Mouse (Mus musculus) liver, adult 2 months (tissue): ENCODE data around the gene Rnf157. TPM values are rescaled to one million over a fixed set of nuclear protein-coding genes. Genes with fewer than 3 reads are reported as not detected.
"Not testable (repeated sequence)": the region's sequence is repeated elsewhere in the genome, so short reads cannot be mapped to it uniquely, and the experiment has no call there.

Experiments
- DNase-seq: peaks from one replicate; pipeline ENCODE4 v3.0.0-alpha.2; 2011; ENCODE audit warnings: low read depth, low spot score; ENCODE audit errors: extremely low read depth
- H3K27ac ChIP-seq: fragments of 200-500 bp; replicated peaks from 2 replicates; pipeline ENCODE4 v1.5.1; 2012; ENCODE audit warnings: low read depth, mild to moderate bottlenecking, control low read depth, inconsistent platforms, low read length; ENCODE audit not compliant: insufficient read depth
- H3K27me3 ChIP-seq: fragments of 200-500 bp; 2 replicates; pipeline ENCODE4 v1.6.1; 2012; ENCODE audit warnings: mild to moderate bottlenecking, moderate library complexity, low read length, inconsistent platforms; ENCODE audit not compliant: control insufficient read depth, insufficient read depth
- H3K36me3 ChIP-seq: fragments of 200-500 bp; 2 replicates; pipeline ENCODE4 v1.6.1; 2012; ENCODE audit warnings: low read length, inconsistent platforms; ENCODE audit not compliant: control insufficient read depth, insufficient read depth
- H3K4me1 ChIP-seq: fragments of 200-500 bp; 2 replicates; pipeline ENCODE4 v1.6.1; 2011; ENCODE audit warnings: low read length; ENCODE audit not compliant: control insufficient read depth, insufficient read depth
- H3K4me3 ChIP-seq: fragments of 200-500 bp; 2 replicates; pipeline ENCODE4 v1.5.1; 2011; ENCODE audit warnings: low read depth, mild to moderate bottlenecking, control low read depth, low read length, moderate library complexity; ENCODE audit not compliant: insufficient read depth
- H3K79me2 ChIP-seq: fragments of 200-500 bp; 2 replicates; pipeline ENCODE4 v1.6.1; 2012; ENCODE audit warnings: inconsistent platforms, mild to moderate bottlenecking, low read length, moderate library complexity; ENCODE audit not compliant: control insufficient read depth, insufficient read depth
- H3K9ac ChIP-seq: fragments of 200-500 bp; 2 replicates; pipeline ENCODE4 v1.6.1; 2012; ENCODE audit warnings: low read depth, mild to moderate bottlenecking, control low read depth, inconsistent platforms, low read length
- CTCF ChIP-seq: fragments of 200-500 bp; IDR thresholded peaks from 2 replicates; pipeline ENCODE4 v1.5.1; 2011; ENCODE audit warnings: low read depth, low read length, control low read depth
- POLR2A ChIP-seq: fragments of 200-500 bp; IDR thresholded peaks from 2 replicates; pipeline ENCODE4 v1.6.1; 2011; ENCODE audit warnings: low read length, control low read depth; ENCODE audit not compliant: insufficient read depth; ENCODE audit errors: extremely low read depth
- WGBS: fragments of 180-500 bp; shearing (Covaris S2); methylation state at CpG from one replicate; pipeline ENCODE4 v1.1.7; 2018; 5-methylcytosine and 5-hydroxymethylcytosine counted together
- polyA plus RNA-seq: library from polyadenylated mRNA; depleted of rRNA; stranded (reverse); fragments of >200 nt; gene quantifications from 2 replicates; pipeline ENCODE4 v1.2.3, GENCODE M21; 2012
- total RNA-seq: library from RNA; depleted of rRNA; stranded (reverse); fragments of >200 nt; gene quantifications from 2 replicates; pipeline ENCODE4 v1.2.3, GENCODE M21; 2014

The Rnf157 gene
- total and polyA plus RNA-seq, 2 experiments: 0.87 to 1.0 TPM

DNA sequence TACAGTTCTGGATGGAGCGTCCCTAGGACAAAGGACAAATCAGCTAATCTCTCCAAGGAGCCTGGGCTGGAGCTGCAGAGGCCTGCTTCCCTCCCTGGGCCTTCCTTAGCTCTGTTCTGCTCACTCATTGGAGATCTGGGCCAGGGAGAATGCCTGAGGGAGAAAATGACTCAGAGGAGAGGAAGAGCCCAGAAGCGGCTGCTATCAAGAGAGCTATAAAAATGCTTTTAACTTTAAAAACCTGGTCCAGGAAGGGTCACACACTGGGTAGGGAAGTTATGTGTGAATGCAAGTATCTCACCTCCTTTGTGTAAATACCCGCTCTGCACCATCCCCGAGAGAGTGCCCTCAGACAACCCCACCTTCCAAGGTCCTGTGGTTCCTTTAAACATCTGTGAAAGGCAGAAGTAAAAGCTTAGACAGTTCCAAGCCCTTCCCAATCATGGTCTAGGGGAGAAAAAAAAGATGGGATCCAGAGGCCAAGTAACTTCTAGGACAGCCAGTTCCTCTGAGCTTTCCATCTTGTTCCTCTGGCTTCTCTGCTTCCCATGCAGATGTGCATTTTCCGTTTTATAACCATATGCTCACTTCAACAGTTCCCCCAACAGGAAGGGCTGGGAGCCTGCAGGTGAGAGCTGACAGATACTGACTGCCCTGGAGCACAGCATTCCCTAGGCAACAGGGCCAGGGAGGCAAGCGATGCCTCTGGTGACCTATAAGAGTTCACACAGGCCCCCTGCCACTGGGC lies 3.5 kb upstream of the Rnf157 start:
- Histone ChIP-seq H3K36me3 (no peaks in the 10 kb centered on the region), H3K79me2 (no peaks in the 10 kb centered on the region), H3K4me3 (no peak overlapping the region), H3K27me3 (0 out of 2 replicates have a peak, but pooled peaks cover 11% of the 10 kb centered on the region), H3K27ac (no peak overlapping the region), H3K9ac (no peak overlapping the region), H3K4me1 (peaks cover 3% of the 10 kb centered on the region; the same call in 1 of the 2 replicates)
- 93% methylated on average over 6 of the region's 6 CpGs for WGBS
- DNase-seq: no peak
- TF ChIP-seq CTCF (no peak), POLR2A (no peak)

GRCm38 (mm10) chr11:116413631-116414022 lies 795 bp upstream of the Rnf157 start:
- 0 out of 2 replicates have a peak, but pooled peaks cover 11% of the 10 kb centered on the region for H3K27me3 ChIP-seq
- no peaks in the 10 kb centered on the region for H3K36me3 ChIP-seq
- H3K9ac ChIP-seq: no peak overlapping the region
- DNase-seq: no peak
- no peaks in the 10 kb centered on the region for H3K79me2 ChIP-seq
- H3K4me3 ChIP-seq: no peak overlapping the region
- peaks cover 3% of the 10 kb centered on the region; the same call in 1 of the 2 replicates for H3K4me1 ChIP-seq
- 71% methylated on average over 4 of the region's 4 CpGs for WGBS
- TF ChIP-seq POLR2A: no peak
- no peak for TF ChIP-seq CTCF
- H3K27ac ChIP-seq: no peak overlapping the region

DNA sequence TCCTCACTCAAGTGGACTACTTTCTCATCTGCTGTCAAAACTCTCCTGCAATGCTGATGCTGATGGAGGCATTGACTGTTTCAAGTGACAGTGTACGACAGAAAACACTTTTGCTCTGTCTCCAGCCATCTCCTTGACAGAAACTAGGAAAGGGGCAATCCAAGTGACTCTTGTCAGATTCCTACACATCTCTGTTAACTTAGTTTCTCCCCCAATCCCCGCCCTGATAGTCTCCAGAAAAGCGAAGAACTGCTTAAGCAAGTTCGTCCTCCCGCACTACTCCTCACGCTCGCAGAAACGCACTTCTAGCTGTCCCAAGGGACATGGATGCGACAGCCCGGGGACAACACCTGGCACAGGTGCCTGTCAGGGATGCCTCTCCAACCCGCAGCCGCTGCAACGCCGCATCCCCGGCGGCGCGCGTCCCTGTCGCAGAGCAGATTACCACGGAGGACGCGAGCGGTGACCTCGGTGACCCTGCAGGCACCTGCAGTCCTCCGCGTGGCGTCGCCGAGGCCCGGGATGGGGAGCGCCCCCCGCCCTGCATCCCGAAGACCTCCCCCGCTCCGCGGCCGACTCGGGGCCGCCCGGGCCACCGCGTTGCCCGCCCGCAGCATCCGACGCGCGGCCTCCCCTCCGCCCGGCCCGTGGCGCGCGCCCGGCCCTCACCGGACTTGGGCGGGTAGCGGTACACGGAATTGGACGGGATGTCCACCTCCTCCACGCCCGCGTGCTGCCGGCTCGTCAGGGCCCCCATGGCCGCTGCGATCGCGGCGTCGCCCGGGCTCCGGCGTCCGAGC lies 604 bp downstream of the Rnf157 start:
- TF ChIP-seq POLR2A (no peak), CTCF (no peak)
- Histone ChIP-seq H3K4me3 (peak overlapping the region; percentile 73), H3K9ac (peak overlapping the region; percentile 74), H3K27ac (no peak overlapping the region), H3K27me3 (0 out of 2 replicates have a peak, but pooled peaks cover 11% of the 10 kb centered on the region), H3K36me3 (no peaks in the 10 kb centered on the region), H3K4me1 (peaks cover 3% of the 10 kb centered on the region; the same call in 1 of the 2 replicates), H3K79me2 (no peaks in the 10 kb centered on the region)
- 3% methylated on average over 75 of the region's 76 CpGs for WGBS
- no peak for DNase-seq

DNA sequence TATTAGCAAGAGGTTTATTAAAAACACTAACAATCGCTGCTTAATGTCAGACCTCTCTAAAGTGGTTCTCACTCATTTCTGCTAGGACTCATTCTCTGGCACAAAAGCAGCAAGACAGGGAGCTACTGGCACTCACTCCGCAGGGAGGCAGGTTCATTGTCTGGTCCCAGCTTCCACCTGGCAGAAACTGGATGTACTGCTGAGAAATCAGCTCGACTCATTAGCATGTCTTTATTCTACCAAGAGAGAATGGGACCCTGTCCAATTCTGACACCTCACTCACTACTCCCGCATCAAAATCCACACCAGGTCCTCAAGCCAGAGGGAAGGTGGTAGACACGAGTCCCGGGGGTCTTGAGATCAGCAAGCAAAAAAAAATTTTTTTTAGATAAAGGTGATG lies 1.2 kb downstream of the Rnf157 start:
- 0 out of 2 replicates have a peak, but pooled peaks cover 11% of the 10 kb centered on the region for H3K27me3 ChIP-seq
- 56% methylated on average over 6 of the region's 6 CpGs for WGBS
- no peak overlapping the region for H3K27ac ChIP-seq
- TF ChIP-seq POLR2A: no peak
- no peak for TF ChIP-seq CTCF
- DNase-seq: no peak
- no peak overlapping the region for H3K9ac ChIP-seq
- H3K79me2 ChIP-seq: no peaks in the 10 kb centered on the region
- H3K4me1 ChIP-seq: peaks cover 3% of the 10 kb centered on the region; the same call in 1 of the 2 replicates
- no peak overlapping the region for H3K4me3 ChIP-seq
- H3K36me3 ChIP-seq: no peaks in the 10 kb centered on the region

DNA sequence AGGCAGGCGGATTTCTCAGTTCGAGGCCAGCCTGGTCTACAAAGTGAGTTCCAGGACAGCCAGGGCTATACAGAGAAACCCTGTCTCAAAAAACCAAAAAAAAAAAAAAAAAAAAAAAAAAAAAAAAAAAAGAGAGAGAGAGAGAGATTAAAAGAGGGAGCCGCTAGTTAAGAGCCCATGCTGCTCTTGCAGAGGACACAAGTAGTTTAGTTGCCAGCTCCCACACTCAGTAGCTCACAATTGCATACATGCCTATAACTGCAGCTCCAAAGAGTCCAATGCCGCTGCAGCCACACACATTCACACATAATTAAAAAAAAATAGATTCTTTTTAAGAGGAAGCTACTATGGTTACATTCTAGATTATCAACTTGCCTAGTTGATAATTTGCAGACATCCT lies 2.4 kb downstream of the Rnf157 start:
- 0 out of 2 replicates have a peak, but pooled peaks cover 11% of the 10 kb centered on the region for H3K27me3 ChIP-seq
- not testable (repeated sequence) for H3K36me3 ChIP-seq, H3K79me2 ChIP-seq, H3K9ac ChIP-seq, DNase-seq, H3K4me1 ChIP-seq, H3K27ac ChIP-seq, H3K4me3 ChIP-seq
- WGBS: 92% methylated on average over 4 of the region's 4 CpGs
